Mouse (Mus musculus) CD4-positive, CD25-positive, alpha-beta regulatory T cell, adult 4 months (primary cell): ENCODE results near the gene Opn4. TPM values are rescaled to one million over a fixed set of nuclear protein-coding genes. Genes with fewer than 3 reads are reported as not detected.
A peak's percentile ranks its signal among the peaks of the same experiment; 100 is the strongest.

Experiments
- ATAC-seq: one replicate; pipeline ENCODE4 v1.8.0; 2017
- polyA plus RNA-seq, 2 experiments: library from polyadenylated mRNA; unstranded; fragments of 100-300 nt; shearing (Covaris generic); gene quantifications; one replicate each; pipeline ENCODE4 v1.2.1; 2017

Gene Opn4
- polyA plus RNA-seq, result not detected

GRCm38 (mm10) chr14:34599941-34600340 lies at the start of gene Opn4:
TSS of gene Opn4 (minus strand) at chr14:34600142.
- no peak for ATAC-seq

- no peak for ATAC-seq
Measured at GRCm38 (mm10) chr14:34647870-34648475, 48.0 kb upstream of the Opn4 start.

- ATAC-seq, result no peak
Measured at GRCm38 (mm10) chr14:34644140-34644539, 44.2 kb upstream of the Opn4 start.

- no peak for ATAC-seq
Measured at GRCm38 (mm10) chr14:34635721-34636120, 35.8 kb upstream of the Opn4 start.

- no peak for ATAC-seq
Measured at GRCm38 (mm10) chr14:34635192-34635591, 35.2 kb upstream of the Opn4 start.

GRCm38 (mm10) chr14:34632722-34633448 lies 32.9 kb upstream of the Opn4 start:
- no peak for ATAC-seq

- ATAC-seq, result no peak
Measured at GRCm38 (mm10) chr14:34626824-34627223, 26.9 kb upstream of the Opn4 start.

GRCm38 (mm10) chr14:34623531-34624210 lies 23.7 kb upstream of the Opn4 start:
- ATAC-seq, result no peak

GRCm38 (mm10) chr14:34623074-34623473 lies 23.1 kb upstream of the Opn4 start:
- no peak for ATAC-seq

- ATAC-seq, result peak; percentile 55
Measured at GRCm38 (mm10) chr14:34620611-34621376, 20.9 kb upstream of the Opn4 start.

- no peak for ATAC-seq
Measured at GRCm38 (mm10) chr14:34618808-34619207, 18.9 kb upstream of the Opn4 start.

GRCm38 (mm10) chr14:34616821-34617220 lies 16.9 kb upstream of the Opn4 start:
- ATAC-seq, result peak; percentile 96

- ATAC-seq, result no peak
Measured at GRCm38 (mm10) chr14:34615625-34616024, 15.7 kb upstream of the Opn4 start.

GRCm38 (mm10) chr14:34615082-34615481 lies 15.1 kb upstream of the Opn4 start:
- ATAC-seq, result peak; percentile 48

GRCm38 (mm10) chr14:34614551-34614950 lies 14.6 kb upstream of the Opn4 start:
- ATAC-seq, result no peak

- ATAC-seq, result no peak
Measured at GRCm38 (mm10) chr14:34613523-34613922, 13.6 kb upstream of the Opn4 start.

- ATAC-seq, result no peak
Measured at GRCm38 (mm10) chr14:34612222-34612621, 12.3 kb upstream of the Opn4 start.

GRCm38 (mm10) chr14:34611591-34611990 lies 11.6 kb upstream of the Opn4 start:
- no peak for ATAC-seq

GRCm38 (mm10) chr14:34601910-34602309 lies 2.0 kb upstream of the Opn4 start:
- ATAC-seq, result no peak

- ATAC-seq, result no peak
Measured at GRCm38 (mm10) chr14:34595596-34596255, 4.2 kb downstream of the Opn4 start.

GRCm38 (mm10) chr14:34591741-34592535 lies 8.0 kb downstream of the Opn4 start:
- ATAC-seq, result no peak
